Mouse (Mus musculus) E14TG2a.4 (cell line): ENCODE results near the gene Pgpep1l.

ENCODE experiments used
- CTCF ChIP-seq: conservative IDR thresholded peaks from 2 replicates; pipeline ENCODE4 v1.5.1; 2014; ENCODE audit warnings: low read length
- NANOG ChIP-seq: IDR thresholded peaks from 2 replicates; pipeline ENCODE4 v1.6.1; 2014; ENCODE audit warnings: borderline replicate concordance, low read length, mixed read lengths
- POU5F1 ChIP-seq: IDR thresholded peaks from 2 replicates; pipeline ENCODE4 v1.6.1; 2014; ENCODE audit warnings: low read length, borderline replicate concordance

- TF ChIP-seq CTCF (no peak), NANOG (no peak), POU5F1 (no peak)
These were observed 12.1 kb upstream of the Pgpep1l start for GRCm38 (mm10) chr7:68275838-68276731.
